Mouse (Mus musculus): Measurements from ENCODE around the gene Baiap2l1. TPM values are rescaled to one million over a fixed set of nuclear protein-coding genes. Genes with fewer than 3 reads are reported as not detected.

Baiap2l1 gene
- polyA plus RNA-seq, 1 experiment from 2014 or later, result 6.8 TPM

DNA sequence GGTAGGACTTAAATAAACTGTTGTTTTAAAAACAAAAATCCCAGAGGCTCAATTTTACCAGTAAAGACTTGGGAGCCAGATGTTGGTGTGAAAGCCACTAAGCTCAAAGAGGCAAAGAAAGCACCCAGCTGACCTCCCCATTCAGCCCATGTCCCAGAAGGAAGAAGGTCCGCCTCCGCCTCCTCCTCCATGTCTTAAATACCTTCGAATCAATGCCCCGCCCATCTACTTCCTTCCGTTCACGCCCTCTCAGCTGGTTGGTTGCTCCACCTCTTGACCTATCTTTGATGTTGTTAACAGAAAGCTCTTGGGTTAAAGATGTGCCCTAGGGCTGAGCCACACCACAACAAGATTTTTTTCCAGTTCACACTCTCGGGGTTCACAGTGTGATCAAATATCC lies 127.7 kb downstream of the Baiap2l1 start:
- Histone ChIP-seq H3K36me3 (ENCODE audit: control insufficient read depth, insufficient read depth, low read length) (no peaks in the 10 kb centered on the region), H3K4me3 (ENCODE audit: low read depth, low read length) (no peak overlapping the region), H3K9ac (ENCODE audit: low read depth, low read length) (no peak overlapping the region), H3K4me1 (replicated peaks; ENCODE audit: control insufficient read depth, insufficient read depth, low read length) (no peaks in the 10 kb centered on the region), H3K4me2 (no peak overlapping the region), H3K9me3 (ENCODE audit: control insufficient read depth, low read length) (no peaks in the 10 kb centered on the region), H3K27me3 (replicated peaks; ENCODE audit: control insufficient read depth, insufficient read depth, low read length) (no peaks in the 10 kb centered on the region), H3K27ac (ENCODE audit: low read depth, low read length) (no peak overlapping the region)
- 89% methylated on average over 7 of the region's 7 CpGs for WGBS
- ATAC-seq (replicated peaks; ENCODE audit: low FRiP score) (no peak), DNase-seq (ENCODE audit: low spot score) (no peak)

- Histone ChIP-seq H3K9me3 (ENCODE audit: control insufficient read depth, low read length) (no peaks in the 10 kb centered on the region), H3K4me1 (replicated peaks; ENCODE audit: control insufficient read depth, insufficient read depth, low read length) (peaks cover 6% of the 10 kb centered on the region; the same call in 1 of the 2 replicates), H3K4me3 (ENCODE audit: low read depth, low read length) (no peak overlapping the region), H3K4me2 (peak overlapping the region; percentile 33; the same call in 1 of the 2 replicates), H3K9ac (ENCODE audit: low read depth, low read length) (no peak overlapping the region), H3K36me3 (ENCODE audit: control insufficient read depth, insufficient read depth, low read length) (no peaks in the 10 kb centered on the region), H3K27me3 (replicated peaks; ENCODE audit: control insufficient read depth, insufficient read depth, low read length) (no peaks in the 10 kb centered on the region), H3K27ac (ENCODE audit: low read depth, low read length) (no peak overlapping the region)
- ATAC-seq (replicated peaks; ENCODE audit: low FRiP score) (no peak), DNase-seq (ENCODE audit: low spot score) (no peak)
- 28% methylated on average over 11 of the region's 11 CpGs for WGBS
Measured at GRCm38 (mm10) chr5:144226220-144226619, 131.7 kb downstream of the Baiap2l1 start.

GRCm38 (mm10) chr5:144223899-144224816 lies 133.8 kb downstream of the Baiap2l1 start:
- Histone ChIP-seq H3K4me1 (replicated peaks; ENCODE audit: control insufficient read depth, insufficient read depth, low read length) (peaks cover 6% of the 10 kb centered on the region; the same call in 1 of the 2 replicates), H3K4me2 (peak overlapping the region; percentile 90), H3K9me3 (ENCODE audit: control insufficient read depth, low read length) (no peaks in the 10 kb centered on the region), H3K9ac (ENCODE audit: low read depth, low read length) (peak overlapping the region; percentile 67), H3K4me3 (ENCODE audit: low read depth, low read length) (peak overlapping the region; percentile 67), H3K36me3 (ENCODE audit: control insufficient read depth, insufficient read depth, low read length) (no peaks in the 10 kb centered on the region), H3K27ac (ENCODE audit: low read depth, low read length) (no peak overlapping the region), H3K27me3 (replicated peaks; ENCODE audit: control insufficient read depth, insufficient read depth, low read length) (no peaks in the 10 kb centered on the region)
- DNase-seq (ENCODE audit: low spot score) (no peak), ATAC-seq (replicated peaks; ENCODE audit: low FRiP score) (peak; percentile 38)
- 23% methylated on average over 18 of the region's 18 CpGs for WGBS

DNA sequence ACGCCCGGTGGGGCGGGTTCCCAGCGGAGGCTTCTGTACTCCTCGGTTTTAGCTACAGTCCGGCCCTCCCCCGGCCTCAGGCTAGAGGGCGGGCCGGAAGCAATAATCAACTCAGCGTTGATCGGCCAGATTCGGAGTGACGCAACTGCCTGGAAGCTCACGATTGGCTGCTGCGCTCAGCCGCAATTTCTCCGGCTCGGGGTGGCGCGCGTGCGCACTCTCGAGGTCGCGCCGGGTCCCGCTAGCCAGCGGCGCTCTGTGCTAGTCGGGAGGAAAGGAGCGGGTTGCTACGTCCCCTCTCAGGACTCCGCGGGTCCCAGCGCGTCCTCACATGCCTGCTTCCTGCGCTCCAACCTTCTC lies 134.4 kb downstream of the Baiap2l1 start, which contains the start of gene Tecpr1:
TSS of gene Tecpr1 (minus strand) at position 113 of the 360 bp plus-strand sequence.
- H3K27ac ChIP-seq (ENCODE audit: low read depth, low read length), result 0 out of 2 replicates have a peak within 1 kb of the TSS, but pooled peaks have one; percentile 41
- ATAC-seq (replicated peaks; ENCODE audit: low FRiP score) (peak; percentile 97), DNase-seq (ENCODE audit: low spot score) (peak; percentile 94)
- no peaks in the 10 kb centered on the region for H3K36me3 ChIP-seq (ENCODE audit: control insufficient read depth, insufficient read depth, low read length)
- H3K9me3 ChIP-seq (ENCODE audit: control insufficient read depth, low read length), result no peaks in the 10 kb centered on the region
- H3K4me2 ChIP-seq, result peak within 1 kb of the TSS; percentile 90
- peak within 1 kb of the TSS; percentile 67 for H3K9ac ChIP-seq (ENCODE audit: low read depth, low read length)
- under 1% methylated on average over 37 of the region's 37 CpGs for WGBS
- peak within 1 kb of the TSS; percentile 67 for H3K4me3 ChIP-seq (ENCODE audit: low read depth, low read length)
- peaks cover 6% of the 10 kb centered on the region; the same call in 1 of the 2 replicates for H3K4me1 ChIP-seq (replicated peaks; ENCODE audit: control insufficient read depth, insufficient read depth, low read length)
- H3K27me3 ChIP-seq (replicated peaks; ENCODE audit: control insufficient read depth, insufficient read depth, low read length), result no peaks in the 10 kb centered on the region

DNA sequence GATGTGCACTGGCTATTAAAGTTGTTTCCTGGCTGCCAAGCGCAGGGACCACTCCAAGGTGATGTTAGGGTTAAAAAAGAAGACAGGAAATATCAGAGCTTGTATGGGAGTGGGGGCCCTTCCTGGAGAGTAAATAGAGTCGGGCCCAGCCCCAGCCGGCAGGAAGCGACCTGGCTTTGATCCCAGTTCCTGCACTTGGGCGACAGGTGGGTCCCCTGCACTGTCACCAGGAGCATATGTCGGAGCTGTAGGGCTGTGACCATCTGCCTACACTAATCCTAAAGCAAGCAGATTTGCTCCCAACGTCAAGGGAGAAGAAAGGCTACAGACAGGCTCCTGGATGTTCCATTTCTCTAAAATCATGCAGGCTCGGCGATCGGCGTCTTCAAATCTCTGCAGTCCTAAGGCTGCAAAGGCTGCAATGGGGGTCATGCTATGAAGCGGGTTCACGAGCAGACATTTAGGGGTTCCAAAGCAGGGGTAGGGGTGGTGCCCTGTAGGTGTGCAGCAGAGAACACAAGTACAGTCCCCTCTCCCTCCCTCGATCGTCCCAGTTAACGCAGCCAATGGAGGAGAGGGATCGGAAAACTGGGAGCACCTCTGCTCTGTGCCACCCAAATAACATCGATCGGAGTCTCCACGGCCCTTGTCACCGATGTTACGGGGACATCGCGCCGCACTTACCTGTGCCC lies 135.0 kb downstream of the Baiap2l1 start:
- DNase-seq (ENCODE audit: low spot score), result no peak
- ATAC-seq (replicated peaks; ENCODE audit: low FRiP score), result no peak; the same call in 1 of the 2 replicates

GRCm38 (mm10) chr5:144221305-144221704 lies 136.6 kb downstream of the Baiap2l1 start:
- WGBS, result 49% methylated on average over 4 of the region's 4 CpGs
- H3K4me1 ChIP-seq (replicated peaks; ENCODE audit: control insufficient read depth, insufficient read depth, low read length), result peaks cover 6% of the 10 kb centered on the region; the same call in 1 of the 2 replicates
- no peak overlapping the region for H3K9ac ChIP-seq (ENCODE audit: low read depth, low read length)
- ATAC-seq (replicated peaks; ENCODE audit: low FRiP score) (no peak), DNase-seq (ENCODE audit: low spot score) (no peak)
- H3K9me3 ChIP-seq (ENCODE audit: control insufficient read depth, low read length), result no peaks in the 10 kb centered on the region
- no peaks in the 10 kb centered on the region for H3K36me3 ChIP-seq (ENCODE audit: control insufficient read depth, insufficient read depth, low read length)
- no peaks in the 10 kb centered on the region for H3K27me3 ChIP-seq (replicated peaks; ENCODE audit: control insufficient read depth, insufficient read depth, low read length)
- no peak overlapping the region for H3K4me3 ChIP-seq (ENCODE audit: low read depth, low read length)
- no peak overlapping the region for H3K27ac ChIP-seq (ENCODE audit: low read depth, low read length)
- no peak overlapping the region for H3K4me2 ChIP-seq

More for the DNA sequence above, 135.0 kb downstream of the Baiap2l1 start:
- Histone ChIP-seq H3K9ac (ENCODE audit: low read depth, low read length) (peak overlapping the region; percentile 46), H3K9me3 (ENCODE audit: control insufficient read depth, low read length) (no peaks in the 10 kb centered on the region), H3K36me3 (ENCODE audit: control insufficient read depth, insufficient read depth, low read length) (no peaks in the 10 kb centered on the region), H3K27me3 (replicated peaks; ENCODE audit: control insufficient read depth, insufficient read depth, low read length) (no peaks in the 10 kb centered on the region), H3K4me3 (ENCODE audit: low read depth, low read length) (peak overlapping the region; percentile 67), H3K27ac (ENCODE audit: low read depth, low read length) (0 out of 2 replicates have a peak overlapping the region, but pooled peaks have one; percentile 41), H3K4me2 (peak overlapping the region; percentile 90), H3K4me1 (replicated peaks; ENCODE audit: control insufficient read depth, insufficient read depth, low read length) (peaks cover 6% of the 10 kb centered on the region; the same call in 1 of the 2 replicates)
- 4% methylated on average over 25 of the region's 25 CpGs for WGBS

DNA sequence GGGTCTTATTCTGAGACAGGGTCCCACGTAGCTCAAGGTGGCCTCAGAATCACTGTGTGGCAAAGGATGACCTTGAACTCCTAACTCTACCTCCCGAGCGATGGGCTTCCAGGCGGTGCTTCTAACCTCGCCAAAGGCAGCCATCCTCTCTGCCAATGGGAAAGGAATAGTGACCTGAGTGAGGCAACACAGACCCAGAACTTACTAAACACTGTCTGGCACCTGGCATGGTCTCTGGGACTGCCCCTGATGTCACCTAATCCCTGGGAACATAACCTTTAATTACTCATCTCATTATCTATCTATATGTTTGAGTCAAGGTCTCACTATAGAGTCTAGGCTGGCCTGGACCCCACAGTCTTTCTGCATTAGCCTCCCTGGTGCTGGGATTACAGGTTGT lies 138.0 kb downstream of the Baiap2l1 start:
- 79% methylated on average over 5 of the region's 5 CpGs for WGBS
- no peak for DNase-seq (ENCODE audit: low spot score)

DNA sequence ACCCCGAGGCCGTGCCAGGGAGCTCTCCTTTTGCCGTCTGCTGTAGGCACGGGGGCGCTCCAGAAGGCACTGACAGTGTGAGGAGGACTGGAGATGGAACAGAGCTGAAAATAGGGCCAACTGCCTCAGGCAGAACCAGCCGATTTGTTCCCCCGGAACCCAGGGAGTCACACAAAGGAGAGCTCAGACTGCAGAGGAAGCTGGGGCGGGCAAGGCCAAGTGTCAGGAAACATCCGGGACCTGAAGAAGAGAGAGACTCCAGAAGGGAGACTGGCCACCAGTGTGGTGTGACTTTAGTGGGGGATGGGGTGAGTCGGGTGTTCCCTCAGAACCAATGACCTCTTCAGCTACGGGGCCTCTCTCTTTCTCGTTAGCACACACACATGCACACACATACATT lies 138.6 kb downstream of the Baiap2l1 start:
- Histone ChIP-seq H3K36me3 (ENCODE audit: control insufficient read depth, insufficient read depth, low read length) (no peaks in the 10 kb centered on the region), H3K4me1 (replicated peaks; ENCODE audit: control insufficient read depth, insufficient read depth, low read length) (peaks cover 6% of the 10 kb centered on the region; the same call in 1 of the 2 replicates), H3K9me3 (ENCODE audit: control insufficient read depth, low read length) (no peaks in the 10 kb centered on the region), H3K27ac (ENCODE audit: low read depth, low read length) (no peak overlapping the region), H3K4me3 (ENCODE audit: low read depth, low read length) (no peak overlapping the region), H3K27me3 (replicated peaks; ENCODE audit: control insufficient read depth, insufficient read depth, low read length) (no peaks in the 10 kb centered on the region), H3K4me2 (no peak overlapping the region), H3K9ac (ENCODE audit: low read depth, low read length) (no peak overlapping the region)
- ATAC-seq (replicated peaks; ENCODE audit: low FRiP score) (no peak), DNase-seq (ENCODE audit: low spot score) (no peak)
- WGBS, result 70% methylated on average over 12 of the region's 12 CpGs

More for the DNA sequence above, 138.0 kb downstream of the Baiap2l1 start:
- Histone ChIP-seq H3K4me3 (ENCODE audit: low read depth, low read length) (no peak overlapping the region), H3K9me3 (ENCODE audit: control insufficient read depth, low read length) (no peaks in the 10 kb centered on the region), H3K9ac (ENCODE audit: low read depth, low read length) (no peak overlapping the region), H3K36me3 (ENCODE audit: control insufficient read depth, insufficient read depth, low read length) (no peaks in the 10 kb centered on the region), H3K27ac (ENCODE audit: low read depth, low read length) (no peak overlapping the region), H3K4me1 (replicated peaks; ENCODE audit: control insufficient read depth, insufficient read depth, low read length) (peaks cover 6% of the 10 kb centered on the region; the same call in 1 of the 2 replicates), H3K27me3 (replicated peaks; ENCODE audit: control insufficient read depth, insufficient read depth, low read length) (no peaks in the 10 kb centered on the region), H3K4me2 (no peak overlapping the region)
- no peak for ATAC-seq (replicated peaks; ENCODE audit: low FRiP score)
